Mouse (Mus musculus): ENCODE results near the gene Lpar1. TPM values are rescaled to one million over a fixed set of nuclear protein-coding genes. Genes with fewer than 3 reads are reported as not detected.

Gene Lpar1
- polyA plus RNA-seq, 1 experiment from 2014 or later, result 38.6 TPM

GRCm38 (mm10) chr4:58469651-58470592 lies 83.8 kb downstream of the Lpar1 start:
- no peak overlapping the region for H3K4me2 ChIP-seq
- no peaks in the 10 kb centered on the region for H3K9me3 ChIP-seq
- no peak overlapping the region for H3K27ac ChIP-seq
- H3K4me3 ChIP-seq, result no peak overlapping the region
- no peak for ATAC-seq (ENCODE audit: borderline replicate concordance, extremely low read depth, low FRiP score, low TSS enrichment)
- H3K9ac ChIP-seq, result no peak overlapping the region
- H3K4me1 ChIP-seq, result no peaks in the 10 kb centered on the region
- 85% methylated on average over 5 of the region's 5 CpGs for WGBS
- H3K36me3 ChIP-seq, result no peaks in the 10 kb centered on the region
- H3K27me3 ChIP-seq, result no peaks in the 10 kb centered on the region

DNA sequence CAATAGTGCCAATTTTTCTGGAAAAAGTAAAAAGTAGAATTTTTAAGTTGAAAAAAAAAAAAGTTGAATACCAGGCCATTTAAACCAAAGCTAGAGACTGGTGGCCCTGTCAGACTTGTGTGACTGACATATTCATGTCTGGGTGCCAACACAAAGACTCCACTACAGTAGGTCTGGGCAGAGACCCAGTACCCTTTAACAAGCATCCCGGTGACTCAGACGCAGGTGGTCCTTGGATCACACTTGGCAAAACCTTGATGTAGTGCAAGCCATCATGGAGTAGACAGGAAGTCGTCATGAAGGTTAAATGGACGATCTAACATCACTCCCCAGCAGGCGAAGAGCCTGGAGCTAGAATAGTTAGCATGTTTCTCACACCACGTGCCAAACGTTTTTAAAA lies 84.7 kb downstream of the Lpar1 start:
- Histone ChIP-seq H3K27me3 (no peaks in the 10 kb centered on the region), H3K4me1 (no peaks in the 10 kb centered on the region), H3K4me2 (no peak overlapping the region), H3K27ac (no peak overlapping the region), H3K9ac (no peak overlapping the region), H3K9me3 (no peaks in the 10 kb centered on the region), H3K36me3 (no peaks in the 10 kb centered on the region), H3K4me3 (no peak overlapping the region)
- no peak for ATAC-seq (ENCODE audit: borderline replicate concordance, extremely low read depth, low FRiP score, low TSS enrichment)
- WGBS, result 69% methylated on average over 7 of the region's 7 CpGs

DNA sequence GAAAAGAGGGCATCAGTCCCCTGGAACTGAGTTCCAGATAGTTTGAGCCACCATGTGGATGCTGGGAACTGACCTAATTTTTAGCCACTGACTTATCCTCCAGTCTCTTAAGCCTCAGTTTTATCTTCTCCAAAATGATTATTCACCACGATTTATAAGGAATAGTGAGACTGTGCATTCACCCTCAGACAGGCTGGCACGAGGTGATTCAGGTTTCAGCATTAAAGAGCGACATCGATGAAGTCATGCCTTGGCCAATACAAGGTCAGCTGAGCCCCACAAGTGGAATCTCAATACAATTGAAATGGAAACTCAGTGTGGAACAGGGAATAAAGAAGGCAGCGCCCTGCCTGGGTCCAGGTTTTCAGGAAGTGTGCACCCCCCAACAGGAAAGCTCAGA lies 88.1 kb downstream of the Lpar1 start:
- Histone ChIP-seq H3K27ac (no peak overlapping the region), H3K9me3 (no peaks in the 10 kb centered on the region), H3K4me1 (no peaks in the 10 kb centered on the region), H3K36me3 (no peaks in the 10 kb centered on the region), H3K9ac (no peak overlapping the region), H3K27me3 (no peaks in the 10 kb centered on the region), H3K4me3 (no peak overlapping the region), H3K4me2 (no peak overlapping the region)
- no peak for ATAC-seq (ENCODE audit: borderline replicate concordance, extremely low read depth, low FRiP score, low TSS enrichment)
- 88% methylated on average over 5 of the region's 5 CpGs for WGBS

GRCm38 (mm10) chr4:58464390-58465164 lies 89.1 kb downstream of the Lpar1 start:
- WGBS, result 87% methylated on average over 13 of the region's 13 CpGs
- Histone ChIP-seq H3K4me3 (no peak overlapping the region), H3K27ac (no peak overlapping the region), H3K9ac (no peak overlapping the region), H3K27me3 (no peaks in the 10 kb centered on the region), H3K4me1 (no peaks in the 10 kb centered on the region), H3K9me3 (no peaks in the 10 kb centered on the region), H3K36me3 (no peaks in the 10 kb centered on the region), H3K4me2 (no peak overlapping the region)
- no peak for ATAC-seq (ENCODE audit: borderline replicate concordance, extremely low read depth, low FRiP score, low TSS enrichment)

DNA sequence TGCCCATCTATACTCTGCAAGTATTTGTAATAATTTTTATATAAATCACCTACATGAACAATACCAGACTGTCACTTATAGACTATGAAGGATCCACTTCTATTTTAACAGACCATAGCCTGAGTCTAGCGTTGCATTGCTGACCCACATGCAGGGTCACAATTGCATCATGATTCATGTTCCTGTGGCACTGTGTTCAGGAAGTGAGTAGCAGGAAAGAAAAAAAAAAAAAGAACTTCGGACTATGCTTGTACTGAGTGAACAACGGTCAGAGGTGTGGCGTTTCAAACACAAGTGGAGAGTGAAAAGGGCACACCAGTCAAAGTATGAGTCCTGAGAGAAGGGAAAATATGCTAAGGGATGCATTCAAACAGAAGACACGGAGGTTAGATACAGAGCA lies 90.7 kb downstream of the Lpar1 start:
- no peak overlapping the region for H3K27ac ChIP-seq
- H3K9me3 ChIP-seq, result no peaks in the 10 kb centered on the region
- H3K36me3 ChIP-seq, result no peaks in the 10 kb centered on the region
- no peak for ATAC-seq (ENCODE audit: borderline replicate concordance, extremely low read depth, low FRiP score, low TSS enrichment)
- no peaks in the 10 kb centered on the region for H3K27me3 ChIP-seq
- H3K9ac ChIP-seq, result no peak overlapping the region
- H3K4me1 ChIP-seq, result no peaks in the 10 kb centered on the region
- no peak overlapping the region for H3K4me3 ChIP-seq
- 67% methylated on average over 5 of the region's 5 CpGs for WGBS
- no peak overlapping the region for H3K4me2 ChIP-seq

DNA sequence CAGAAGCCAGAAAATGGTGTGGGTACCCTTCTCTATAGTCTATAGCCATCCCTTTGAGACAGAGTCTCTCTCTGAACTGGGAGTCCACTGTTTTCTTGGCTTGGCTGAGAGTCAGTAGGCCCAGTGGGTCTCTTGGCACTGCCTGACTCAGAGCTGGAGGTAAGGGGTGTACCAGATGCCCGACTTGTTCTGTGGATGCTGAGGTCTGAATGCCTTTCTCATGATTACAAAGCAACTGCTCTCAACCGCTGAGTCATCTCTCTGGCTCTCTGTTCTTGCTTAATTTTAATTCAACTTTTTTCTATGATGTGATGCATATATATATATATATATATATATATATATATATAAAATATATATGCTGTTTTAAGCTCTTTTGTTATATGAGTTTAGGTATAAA lies 91.1 kb downstream of the Lpar1 start:
- Histone ChIP-seq H3K4me3 (no peak overlapping the region), H3K36me3 (no peaks in the 10 kb centered on the region), H3K9ac (no peak overlapping the region), H3K9me3 (no peaks in the 10 kb centered on the region), H3K4me2 (no peak overlapping the region), H3K27ac (no peak overlapping the region), H3K4me1 (no peaks in the 10 kb centered on the region), H3K27me3 (no peaks in the 10 kb centered on the region)
- WGBS, result 77% methylated on average over 2 of the region's 2 CpGs
- ATAC-seq (ENCODE audit: borderline replicate concordance, extremely low read depth, low FRiP score, low TSS enrichment), result no peak

GRCm38 (mm10) chr4:58453334-58453733 lies 100.4 kb downstream of the Lpar1 start:
- H3K27ac ChIP-seq, result peak overlapping the region; percentile 27; the same call in 1 of the 2 replicates
- 12% methylated on average over 4 of the region's 4 CpGs for WGBS
- H3K4me3 ChIP-seq, result no peak overlapping the region
- no peaks in the 10 kb centered on the region for H3K27me3 ChIP-seq
- no peak overlapping the region for H3K4me2 ChIP-seq
- no peak overlapping the region for H3K9ac ChIP-seq
- peaks cover 8% of the 10 kb centered on the region; the same call in 1 of the 2 replicates for H3K4me1 ChIP-seq
- ATAC-seq (ENCODE audit: borderline replicate concordance, extremely low read depth, low FRiP score, low TSS enrichment), result peak; percentile 42; the same call in 1 of the 2 replicates
- no peaks in the 10 kb centered on the region for H3K36me3 ChIP-seq
- H3K9me3 ChIP-seq, result no peaks in the 10 kb centered on the region

DNA sequence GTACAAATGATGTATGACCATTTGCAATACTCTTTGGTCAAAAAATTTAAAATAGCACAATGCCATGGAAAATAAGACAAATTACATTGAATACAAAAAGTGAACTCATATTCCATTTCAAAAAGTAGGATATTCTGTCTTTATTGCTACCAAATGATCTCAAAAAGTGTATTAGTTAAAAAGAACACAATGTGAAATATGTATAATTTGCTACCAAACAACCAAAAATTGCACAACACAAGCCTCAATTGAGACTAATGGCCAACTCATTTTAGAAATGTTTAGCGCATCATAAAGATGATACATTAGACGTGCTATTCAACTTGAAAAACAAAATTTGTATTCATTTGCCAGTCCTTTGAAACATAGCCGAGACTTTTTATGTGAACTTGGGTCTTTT lies 104.9 kb downstream of the Lpar1 start:
- Histone ChIP-seq H3K9me3 (no peaks in the 10 kb centered on the region), H3K4me2 (no peak overlapping the region), H3K4me3 (no peak overlapping the region), H3K36me3 (no peaks in the 10 kb centered on the region), H3K27me3 (no peaks in the 10 kb centered on the region), H3K9ac (no peak overlapping the region), H3K27ac (no peak overlapping the region), H3K4me1 (peaks cover 6% of the 10 kb centered on the region; the same call in 1 of the 2 replicates)
- 82% methylated on average over 3 of the region's 3 CpGs for WGBS
- no peak for ATAC-seq (ENCODE audit: borderline replicate concordance, extremely low read depth, low FRiP score, low TSS enrichment)

DNA sequence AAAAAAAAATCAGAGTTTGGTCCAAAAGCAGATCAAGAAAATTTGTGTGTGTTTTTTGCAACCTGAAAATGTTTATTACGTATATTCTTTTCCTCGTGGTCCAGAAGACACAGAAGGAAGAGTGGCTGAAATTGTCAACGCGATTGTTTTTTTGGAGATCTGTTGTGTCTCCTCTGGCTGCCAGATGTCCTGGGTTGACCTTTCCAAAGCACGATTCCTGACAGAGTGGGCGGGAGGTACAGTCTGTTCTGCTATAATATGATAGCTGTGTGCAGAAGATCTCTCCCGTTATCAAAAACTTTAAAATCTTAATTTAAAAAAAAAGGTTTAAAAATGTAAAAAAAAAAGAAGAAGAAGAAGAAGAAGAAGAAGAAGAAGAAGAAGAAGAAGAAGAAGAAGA lies 105.9 kb downstream of the Lpar1 start:
- no peaks in the 10 kb centered on the region for H3K36me3 ChIP-seq
- no peaks in the 10 kb centered on the region for H3K9me3 ChIP-seq
- H3K4me3 ChIP-seq, result no peak overlapping the region
- no peaks in the 10 kb centered on the region for H3K27me3 ChIP-seq
- 54% methylated on average over 7 of the region's 7 CpGs for WGBS
- H3K4me2 ChIP-seq, result no peak overlapping the region
- no peak overlapping the region for H3K9ac ChIP-seq
- no peak for ATAC-seq (ENCODE audit: borderline replicate concordance, extremely low read depth, low FRiP score, low TSS enrichment)
- no peaks in the 10 kb centered on the region for H3K4me1 ChIP-seq
- H3K27ac ChIP-seq, result no peak overlapping the region

GRCm38 (mm10) chr4:58445846-58446245 lies 107.9 kb downstream of the Lpar1 start:
- Histone ChIP-seq H3K4me3 (no peak overlapping the region), H3K4me2 (no peak overlapping the region), H3K27me3 (no peaks in the 10 kb centered on the region), H3K36me3 (no peaks in the 10 kb centered on the region), H3K27ac (no peak overlapping the region), H3K9ac (no peak overlapping the region), H3K4me1 (no peaks in the 10 kb centered on the region), H3K9me3 (no peaks in the 10 kb centered on the region)
- WGBS, result 66% methylated on average over 6 of the region's 6 CpGs
- ATAC-seq (ENCODE audit: borderline replicate concordance, extremely low read depth, low FRiP score, low TSS enrichment), result no peak

GRCm38 (mm10) chr4:58442338-58442737 lies 111.4 kb downstream of the Lpar1 start:
- Histone ChIP-seq H3K4me1 (no peaks in the 10 kb centered on the region), H3K36me3 (no peaks in the 10 kb centered on the region), H3K27me3 (no peaks in the 10 kb centered on the region), H3K27ac (no peak overlapping the region), H3K9me3 (no peaks in the 10 kb centered on the region), H3K4me2 (no peak overlapping the region), H3K9ac (no peak overlapping the region), H3K4me3 (no peak overlapping the region)
- WGBS, result 41% methylated on average over 5 of the region's 5 CpGs
- ATAC-seq (ENCODE audit: borderline replicate concordance, extremely low read depth, low FRiP score, low TSS enrichment), result no peak

DNA sequence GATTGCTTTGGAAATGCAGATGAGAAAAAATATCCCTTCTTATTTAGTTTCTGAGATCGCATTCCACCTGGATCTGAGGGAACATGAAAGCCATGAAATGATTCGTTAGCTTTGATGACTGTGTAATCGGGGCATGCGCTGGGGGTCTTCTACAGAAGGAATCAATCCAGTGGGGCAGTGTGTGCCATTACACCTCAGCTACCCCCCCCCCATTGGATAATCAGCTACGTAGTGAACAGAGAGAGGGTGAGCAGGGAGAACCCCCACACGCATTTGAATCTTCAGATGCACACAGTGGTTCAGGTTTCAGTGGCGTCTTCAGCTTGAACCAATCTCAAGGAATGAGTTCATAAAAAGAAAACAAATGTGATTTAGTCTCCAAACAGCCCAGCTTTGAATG lies 115.0 kb downstream of the Lpar1 start:
- H3K27ac ChIP-seq, result no peak overlapping the region
- no peaks in the 10 kb centered on the region for H3K4me1 ChIP-seq
- ATAC-seq (ENCODE audit: borderline replicate concordance, extremely low read depth, low FRiP score, low TSS enrichment), result no peak
- H3K4me2 ChIP-seq, result no peak overlapping the region
- no peak overlapping the region for H3K4me3 ChIP-seq
- no peaks in the 10 kb centered on the region for H3K9me3 ChIP-seq
- H3K9ac ChIP-seq, result no peak overlapping the region
- WGBS, result 68% methylated on average over 7 of the region's 7 CpGs
- no peaks in the 10 kb centered on the region for H3K27me3 ChIP-seq
- no peaks in the 10 kb centered on the region for H3K36me3 ChIP-seq
